Mouse (Mus musculus): Measurements from ENCODE around the gene Aqp3. TPM values are rescaled to one million over a fixed set of nuclear protein-coding genes. Genes with fewer than 3 reads are reported as not detected.

Aqp3 gene
- polyA plus RNA-seq (2012; rRNA removed): 3.4 and 4.7 TPM in 2 replicates

GRCm38 (mm10) chr4:41097871-41098576 is at the start of gene Aqp3:
TSS of gene Aqp3 (minus strand) at chr4:41098183.
- Histone ChIP-seq H3K36me3 (ENCODE audit: control insufficient read depth, insufficient read depth, low read length) (no peaks in the 10 kb centered on the region), H3K27me3 (ENCODE audit: control insufficient read depth, insufficient read depth, low read length) (peaks cover 4% of the 10 kb centered on the region; the same call in 1 of the 2 replicates), H3K4me3 (ENCODE audit: extremely low read depth, insufficient read depth, insufficient read length) (peak within 1 kb of the TSS; percentile 45), H3K27ac (ENCODE audit: insufficient read depth, low read length) (no peak within 1 kb of the TSS), H3K4me1 (ENCODE audit: control insufficient read depth, insufficient read depth, insufficient read length) (peaks cover 7% of the 10 kb centered on the region)
- 1% methylated on average over 42 of the region's 42 CpGs for WGBS
- DNase-seq (ENCODE audit: low read depth in 1 of 2, low spot score in 2 of 2): peak in 1 of 2 experiments; percentile 55
- TF ChIP-seq POLR2A (IDR thresholded peaks at IDR 0.05; ENCODE audit: low read depth, low read length) (no peak), CTCF (IDR thresholded peaks at IDR 0.05; ENCODE audit: extremely low read depth, insufficient read depth, insufficient read length, insufficient replicate concordance) (no peak)

GRCm38 (mm10) chr4:41142601-41143000 is 44.6 kb upstream of the Aqp3 start:
- Histone ChIP-seq H3K27ac (ENCODE audit: insufficient read depth, low read length) (no peak overlapping the region), H3K4me3 (ENCODE audit: extremely low read depth, insufficient read depth, insufficient read length) (no peak overlapping the region), H3K27me3 (ENCODE audit: control insufficient read depth, insufficient read depth, low read length) (no peaks in the 10 kb centered on the region), H3K36me3 (ENCODE audit: control insufficient read depth, insufficient read depth, low read length) (no peaks in the 10 kb centered on the region; the same call in 1 of the 2 replicates), H3K4me1 (ENCODE audit: control insufficient read depth, insufficient read depth, insufficient read length) (peaks cover 12% of the 10 kb centered on the region; the same call in 1 of the 2 replicates)
- no peak for TF ChIP-seq POLR2A (IDR thresholded peaks at IDR 0.05; ENCODE audit: low read depth, low read length)
- TF ChIP-seq CTCF (IDR thresholded peaks at IDR 0.05; ENCODE audit: extremely low read depth, insufficient read depth, insufficient read length, insufficient replicate concordance): no peak
- no peak for DNase-seq (ENCODE audit: low read depth in 1 of 2, low spot score in 2 of 2)
- 83% methylated on average over 2 of the region's 2 CpGs for WGBS

- DNase-seq (ENCODE audit: low read depth in 1 of 2, low spot score in 2 of 2): no peak
- Histone ChIP-seq H3K4me3 (ENCODE audit: extremely low read depth, insufficient read depth, insufficient read length) (no peak overlapping the region), H3K4me1 (ENCODE audit: control insufficient read depth, insufficient read depth, insufficient read length) (peaks cover 12% of the 10 kb centered on the region; the same call in 1 of the 2 replicates), H3K36me3 (ENCODE audit: control insufficient read depth, insufficient read depth, low read length) (no peaks in the 10 kb centered on the region; the same call in 1 of the 2 replicates), H3K27me3 (ENCODE audit: control insufficient read depth, insufficient read depth, low read length) (no peaks in the 10 kb centered on the region), H3K27ac (ENCODE audit: insufficient read depth, low read length) (peak overlapping the region; percentile 10)
- TF ChIP-seq POLR2A (IDR thresholded peaks at IDR 0.05; ENCODE audit: low read depth, low read length) (no peak), CTCF (IDR thresholded peaks at IDR 0.05; ENCODE audit: extremely low read depth, insufficient read depth, insufficient read length, insufficient replicate concordance) (no peak)
- 87% methylated on average over 6 of the region's 6 CpGs for WGBS
Observed at GRCm38 (mm10) chr4:41140174-41140875, 42.3 kb upstream of the Aqp3 start.

- Histone ChIP-seq H3K27ac (ENCODE audit: insufficient read depth, low read length) (peak overlapping the region; percentile 92), H3K4me1 (ENCODE audit: control insufficient read depth, insufficient read depth, insufficient read length) (peaks cover 9% of the 10 kb centered on the region; the same call in 1 of the 2 replicates), H3K36me3 (ENCODE audit: control insufficient read depth, insufficient read depth, low read length) (no peaks in the 10 kb centered on the region), H3K4me3 (ENCODE audit: extremely low read depth, insufficient read depth, insufficient read length) (peak overlapping the region; percentile 98), H3K27me3 (ENCODE audit: control insufficient read depth, insufficient read depth, low read length) (no peaks in the 10 kb centered on the region)
- 1% methylated on average over 8 of the region's 8 CpGs for WGBS
- DNase-seq (ENCODE audit: low read depth in 1 of 2, low spot score in 2 of 2): no peak
- no peak for TF ChIP-seq POLR2A (IDR thresholded peaks at IDR 0.05; ENCODE audit: low read depth, low read length)
- TF ChIP-seq CTCF (IDR thresholded peaks at IDR 0.05; ENCODE audit: extremely low read depth, insufficient read depth, insufficient read length, insufficient replicate concordance): no peak
Observed at GRCm38 (mm10) chr4:41136811-41137210, 38.8 kb upstream of the Aqp3 start.

- Histone ChIP-seq H3K27me3 (ENCODE audit: control insufficient read depth, insufficient read depth, low read length) (no peaks in the 10 kb centered on the region), H3K36me3 (ENCODE audit: control insufficient read depth, insufficient read depth, low read length) (no peaks in the 10 kb centered on the region), H3K4me1 (ENCODE audit: control insufficient read depth, insufficient read depth, insufficient read length) (peaks cover 9% of the 10 kb centered on the region; the same call in 1 of the 2 replicates), H3K27ac (ENCODE audit: insufficient read depth, low read length) (peak overlapping the region; percentile 92), H3K4me3 (ENCODE audit: extremely low read depth, insufficient read depth, insufficient read length) (peak overlapping the region; percentile 98)
- TF ChIP-seq CTCF (IDR thresholded peaks at IDR 0.05; ENCODE audit: extremely low read depth, insufficient read depth, insufficient read length, insufficient replicate concordance): no peak
- no peak for TF ChIP-seq POLR2A (IDR thresholded peaks at IDR 0.05; ENCODE audit: low read depth, low read length)
- 0% methylated on average over 4 of the region's 4 CpGs for WGBS
- DNase-seq (ENCODE audit: low read depth in 1 of 2, low spot score in 2 of 2): no peak
Observed at GRCm38 (mm10) chr4:41136454-41136805, 38.4 kb upstream of the Aqp3 start.

GRCm38 (mm10) chr4:41135711-41136453 is 37.9 kb upstream of the Aqp3 start, which contains the start of gene Ube2r2:
TSS of gene Ube2r2 (plus strand) at chr4:41135743.
- under 1% methylated on average over 62 of the region's 65 CpGs for WGBS
- H3K36me3 ChIP-seq (ENCODE audit: control insufficient read depth, insufficient read depth, low read length): no peaks in the 10 kb centered on the region
- H3K27me3 ChIP-seq (ENCODE audit: control insufficient read depth, insufficient read depth, low read length): no peaks in the 10 kb centered on the region
- H3K27ac ChIP-seq (ENCODE audit: insufficient read depth, low read length): peak within 1 kb of the TSS; percentile 92
- peaks cover 8% of the 10 kb centered on the region; the same call in 1 of the 2 replicates for H3K4me1 ChIP-seq (ENCODE audit: control insufficient read depth, insufficient read depth, insufficient read length)
- peak in 1 of 2 experiments; percentile 52 for DNase-seq (ENCODE audit: low read depth in 1 of 2, low spot score in 2 of 2)
- peak within 1 kb of the TSS; percentile 98 for H3K4me3 ChIP-seq (ENCODE audit: extremely low read depth, insufficient read depth, insufficient read length)
- TF ChIP-seq CTCF (IDR thresholded peaks at IDR 0.05; ENCODE audit: extremely low read depth, insufficient read depth, insufficient read length, insufficient replicate concordance): no peak
- TF ChIP-seq POLR2A (IDR thresholded peaks at IDR 0.05; ENCODE audit: low read depth, low read length): no peak

Data from spleen, adult 2 months (tissue).